Mouse (Mus musculus) midbrain, embryonic 12.5 days (tissue): Measurements from ENCODE around the gene Alyref2. TPM values are rescaled to one million over a fixed set of nuclear protein-coding genes. Genes with fewer than 3 reads are reported as not detected.

Source experiments
- ATAC-seq: fragments of 200-750 bp; cut with Nextera tagmentation; 2 replicates; pipeline ENCODE4 v1.8.0; 2017; ENCODE audit warnings: low read depth, moderate TSS enrichment, moderate library complexity; ENCODE audit not compliant: low FRiP score
- H3K27ac ChIP-seq: fragments of 300-500 bp; sonication (generic); replicated peaks from 2 replicates; pipeline ENCODE4 v1.5.1; 2016; ENCODE audit warnings: mild to moderate bottlenecking
- H3K27me3 ChIP-seq: fragments of 300-500 bp; sonication (generic); 2 replicates; pipeline ENCODE4 v1.6.1; 2016; ENCODE audit warnings: mild to moderate bottlenecking
- H3K36me3 ChIP-seq: fragments of 300-500 bp; sonication (generic); 2 replicates; pipeline ENCODE4 v1.6.1; 2016
- H3K4me1 ChIP-seq: fragments of 300-500 bp; sonication (generic); 2 replicates; pipeline ENCODE4 v1.6.1; 2016
- H3K4me2 ChIP-seq: fragments of 300-500 bp; sonication (generic); replicated peaks from 2 replicates; pipeline ENCODE4 v1.6.1; 2016; ENCODE audit warnings: mild to moderate bottlenecking, moderate library complexity
- H3K4me3 ChIP-seq: fragments of 300-500 bp; sonication (generic); 2 replicates; pipeline ENCODE4 v1.5.1; 2016; ENCODE audit warnings: mild to moderate bottlenecking
- H3K9ac ChIP-seq: fragments of 300-500 bp; sonication (generic); replicated peaks from 2 replicates; pipeline ENCODE4 v1.6.1; 2016; ENCODE audit warnings: mild to moderate bottlenecking, moderate library complexity
- H3K9me3 ChIP-seq: fragments of 300-500 bp; sonication (generic); 2 replicates; pipeline ENCODE4 v1.6.1; 2016; ENCODE audit warnings: mild to moderate bottlenecking
- WGBS: fragments of 180-500 bp; shearing (Covaris S2); methylation state at CpG from one replicate; pipeline ENCODE4 v1.1.7; 2016; 5-methylcytosine and 5-hydroxymethylcytosine counted together
- polyA plus RNA-seq: library from polyadenylated mRNA; unstranded; fragments of >200 nt; fragmentation: Nextera tagmentation; extraction: Ambion mirVana; gene quantifications from 2 replicates; pipeline ENCODE4 v1.2.1, GENCODE M21; 2016

The Alyref2 gene
- polyA plus RNA-seq, 1 experiment from 2014 or later, result 19.0 TPM

- no peak overlapping the region for H3K4me3 ChIP-seq
- no peaks in the 10 kb centered on the region for H3K36me3 ChIP-seq
- no peaks in the 10 kb centered on the region for H3K4me1 ChIP-seq
- no peak overlapping the region for H3K9ac ChIP-seq
- no peak for ATAC-seq
- no peak overlapping the region for H3K27ac ChIP-seq
- no peak overlapping the region for H3K4me2 ChIP-seq
- WGBS, result 88% methylated on average over 7 of the region's 7 CpGs
- H3K9me3 ChIP-seq, result no peaks in the 10 kb centered on the region
- no peaks in the 10 kb centered on the region for H3K27me3 ChIP-seq
These were observed 48.0 kb downstream of the Alyref2 start for GRCm38 (mm10) chr1:171551326-171551725.

- Histone ChIP-seq H3K9ac (no peak overlapping the region), H3K4me1 (no peaks in the 10 kb centered on the region), H3K27me3 (no peaks in the 10 kb centered on the region), H3K4me3 (no peak overlapping the region), H3K27ac (no peak overlapping the region), H3K4me2 (no peak overlapping the region), H3K9me3 (no peaks in the 10 kb centered on the region), H3K36me3 (no peaks in the 10 kb centered on the region)
- ATAC-seq, result no peak
- 86% methylated on average over 2 of the region's 2 CpGs for WGBS
These were observed 49.0 kb downstream of the Alyref2 start for GRCm38 (mm10) chr1:171552230-171552629.

GRCm38 (mm10) chr1:171553359-171554341 is 50.4 kb downstream of the Alyref2 start:
- no peaks in the 10 kb centered on the region for H3K4me1 ChIP-seq
- H3K4me2 ChIP-seq, result no peak overlapping the region
- no peaks in the 10 kb centered on the region for H3K36me3 ChIP-seq
- no peaks in the 10 kb centered on the region for H3K9me3 ChIP-seq
- H3K27me3 ChIP-seq, result no peaks in the 10 kb centered on the region
- H3K4me3 ChIP-seq, result no peak overlapping the region
- H3K27ac ChIP-seq, result no peak overlapping the region
- no peak overlapping the region for H3K9ac ChIP-seq
- ATAC-seq, result no peak
- WGBS, result 89% methylated on average over 11 of the region's 11 CpGs

Other genes with a start within 250 kb of the Alyref2 start
- 72.1 and 80.6 TPM in 2 replicates for gene B4galt3, start 233.2 kb upstream of the Alyref2 start, polyA plus RNA-seq
- gene Ppox, start 222.3 kb upstream of the Alyref2 start, polyA plus RNA-seq, result 61.4 and 61.5 TPM in 2 replicates
- gene Usp21, start 215.5 kb upstream of the Alyref2 start, polyA plus RNA-seq, result 113 and 119 TPM in 2 replicates
- 106 TPM in 2 replicates for gene Ufc1, start 208.5 kb upstream of the Alyref2 start, polyA plus RNA-seq
- gene Dedd, start 174.3 kb upstream of the Alyref2 start, polyA plus RNA-seq, result 49.3 and 51.9 TPM in 2 replicates
- 45.9 and 49.7 TPM in 2 replicates for gene Nit1, start 157.8 kb upstream of the Alyref2 start, polyA plus RNA-seq
- gene Pfdn2, start 157.8 kb upstream of the Alyref2 start, polyA plus RNA-seq, result 140 and 149 TPM in 2 replicates
- gene Klhdc9, start 142.7 kb upstream of the Alyref2 start, polyA plus RNA-seq, result 1.9 and 2.3 TPM in 2 replicates
- 0.88 and 1.4 TPM in 2 replicates for gene Nectin4, start 133.4 kb upstream of the Alyref2 start, polyA plus RNA-seq
- 1.0 and 1.4 TPM in 2 replicates for gene Arhgap30, start 114.5 kb upstream of the Alyref2 start, polyA plus RNA-seq
- gene Usf1, start 92.2 kb upstream of the Alyref2 start, polyA plus RNA-seq, result 175 and 190 TPM in 2 replicates
- gene Tstd1, start 84.6 kb upstream of the Alyref2 start, polyA plus RNA-seq, result 9.9 and 10.5 TPM in 2 replicates
- 10.1 and 12.4 TPM in 2 replicates for gene F11r, start 65.9 kb upstream of the Alyref2 start, polyA plus RNA-seq
- not detected in 2 replicates for gene Itln1, start 31.8 kb downstream of the Alyref2 start, polyA plus RNA-seq
- gene Cd244a, start 55.7 kb downstream of the Alyref2 start, polyA plus RNA-seq, result not detected in 2 replicates
- gene Ly9, start 103.9 kb downstream of the Alyref2 start, polyA plus RNA-seq, result 0.10 TPM in 1 of 2 replicates, not detected in the other
- gene Slamf7, start 149.6 kb downstream of the Alyref2 start, polyA plus RNA-seq, result not detected in 2 replicates
- 0.39 and 0.79 TPM in 2 replicates for gene Cd48, start 178.5 kb downstream of the Alyref2 start, polyA plus RNA-seq